Mouse (Mus musculus): ENCODE data around the gene Gm5141.

- no peak for TF ChIP-seq POLR2A (IDR thresholded peaks at IDR 0.05; ENCODE audit: borderline replicate concordance, insufficient read depth, low read length)
- no peak for TF ChIP-seq CTCF (IDR thresholded peaks at IDR 0.05; ENCODE audit: borderline replicate concordance, insufficient read depth, low read depth, low read length)
Measured at GRCm38 (mm10) chr13:62733322-62733721, 52.3 kb downstream of the Gm5141 start.
